Mouse (Mus musculus): ENCODE measurements around the gene Syt15.
A peak's percentile ranks its signal among the peaks of the same experiment; 100 is the strongest.

Syt15 gene

DNA sequence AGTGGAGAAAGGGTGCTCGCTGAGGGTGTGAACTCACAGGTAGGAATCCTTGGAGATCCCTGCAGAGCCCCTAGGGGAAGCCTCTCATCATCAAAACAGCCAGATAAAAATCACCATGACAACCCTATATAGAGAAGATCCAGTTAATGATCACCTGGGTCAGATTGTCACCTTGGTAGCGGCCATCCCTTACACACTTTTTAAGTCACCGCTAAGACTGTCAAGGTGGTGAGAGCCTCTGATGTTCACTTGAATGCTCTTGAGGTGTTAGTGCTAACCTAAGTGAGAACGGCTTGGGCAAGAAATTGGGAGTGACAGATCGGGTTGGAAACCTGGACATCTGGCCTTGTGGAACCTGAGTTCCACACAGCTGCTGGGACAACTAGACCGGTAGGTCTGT is at the start of gene Syt15:
Gene Syt15, plus strand, starts transcription at position 301 of the 400 bp plus-strand sequence.
- DNase-seq, result no peak

DNA sequence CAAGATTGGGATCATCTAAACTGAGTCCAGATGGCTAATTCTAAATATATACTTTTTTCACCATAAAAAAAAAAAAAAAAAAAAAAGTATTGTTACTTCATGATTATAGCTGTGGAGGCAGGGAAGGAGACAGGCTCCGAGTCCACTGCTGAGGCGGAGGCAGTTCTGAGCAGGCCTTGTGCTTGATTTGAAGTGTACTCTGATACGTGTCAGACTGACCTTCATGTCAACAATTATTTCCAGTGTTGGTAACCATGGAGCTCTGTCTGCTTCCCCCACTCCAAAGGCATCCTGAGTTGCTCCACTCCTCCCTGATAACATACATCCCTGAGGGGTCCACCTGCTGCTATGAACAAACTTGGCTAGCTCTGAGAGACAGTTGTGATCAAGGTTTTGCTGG is 48.3 kb upstream of the Syt15 start:
- DNase-seq, result no peak

DNA sequence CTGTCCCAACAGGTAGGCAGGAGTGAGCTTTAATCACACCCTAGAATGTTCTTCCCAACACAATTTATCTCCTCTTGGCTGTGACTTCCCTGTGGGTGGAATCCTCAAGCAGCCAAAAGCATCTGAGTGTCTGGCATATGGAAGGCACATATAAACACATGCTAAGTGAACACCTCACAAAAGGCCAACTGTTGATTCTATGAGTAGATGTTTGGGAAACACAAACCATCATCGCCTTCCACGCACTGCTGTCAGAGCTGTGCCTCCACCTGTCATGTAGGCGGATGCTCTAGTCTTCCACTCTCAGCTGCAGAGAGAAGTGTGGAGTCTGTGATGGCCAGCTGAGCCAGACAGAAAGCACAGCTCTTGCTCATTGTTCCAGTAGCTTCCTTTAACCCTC is 40.0 kb upstream of the Syt15 start:
- no peak for DNase-seq

DNA sequence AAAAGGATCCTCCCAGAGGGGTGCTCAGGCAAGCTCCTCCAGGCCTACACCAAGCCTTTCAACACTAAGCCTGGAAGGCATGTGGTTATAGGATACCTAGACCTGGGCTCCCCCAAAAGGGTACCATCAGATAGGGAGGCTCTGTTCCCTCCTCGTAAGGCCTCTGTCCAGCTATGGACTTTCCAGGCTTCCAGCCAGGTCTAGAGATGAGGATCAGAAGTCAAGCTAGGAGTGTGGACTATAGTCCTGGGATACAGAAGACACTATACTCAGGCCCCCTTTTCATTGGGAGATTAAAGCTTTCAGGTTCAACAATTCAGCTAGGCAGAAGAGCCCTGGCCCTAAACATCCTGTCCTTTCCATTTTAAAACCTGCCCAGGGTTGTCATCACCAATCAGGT is 36.3 kb upstream of the Syt15 start:
- DNase-seq, result no peak

DNA sequence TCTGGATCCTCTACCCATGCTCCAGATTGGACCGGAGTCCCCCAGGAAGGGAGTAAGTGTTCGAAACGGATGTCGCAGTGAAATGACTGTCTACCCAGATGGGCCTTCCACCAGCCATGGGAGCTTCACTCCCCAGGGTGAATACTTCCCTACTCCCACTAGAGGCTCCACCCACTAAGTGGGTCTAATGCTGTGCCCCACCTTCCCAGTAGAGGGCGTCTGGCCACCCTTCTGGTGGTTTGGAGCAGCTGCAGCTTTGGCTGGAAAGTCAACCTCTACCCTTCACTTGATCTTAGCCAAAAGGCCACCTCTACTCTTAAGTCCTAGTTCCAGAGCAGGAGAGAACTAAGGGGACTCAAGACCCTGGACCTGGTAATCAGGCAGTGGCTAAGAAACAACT is 30.8 kb upstream of the Syt15 start:
- DNase-seq, result peak; percentile 74

DNA sequence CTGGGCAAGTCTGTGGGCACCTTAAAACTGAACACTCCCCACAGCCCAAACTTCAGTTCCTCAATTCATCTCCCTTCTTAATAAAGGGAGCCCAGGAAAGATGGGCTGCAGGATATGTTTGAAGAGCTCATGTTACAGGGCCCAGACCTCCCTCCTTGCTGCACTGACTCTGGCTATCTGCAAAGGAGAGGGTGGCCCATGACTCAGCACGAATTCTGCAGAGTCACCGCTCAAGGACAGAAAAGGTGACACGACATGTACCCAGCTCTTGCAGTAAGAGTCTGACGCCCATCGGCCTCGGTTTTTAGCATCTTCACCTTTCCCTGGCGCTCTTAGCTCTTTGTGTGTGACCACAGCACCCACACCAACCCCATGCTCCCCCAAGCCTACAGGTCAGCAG is 29.0 kb upstream of the Syt15 start:
- DNase-seq, result no peak

DNA sequence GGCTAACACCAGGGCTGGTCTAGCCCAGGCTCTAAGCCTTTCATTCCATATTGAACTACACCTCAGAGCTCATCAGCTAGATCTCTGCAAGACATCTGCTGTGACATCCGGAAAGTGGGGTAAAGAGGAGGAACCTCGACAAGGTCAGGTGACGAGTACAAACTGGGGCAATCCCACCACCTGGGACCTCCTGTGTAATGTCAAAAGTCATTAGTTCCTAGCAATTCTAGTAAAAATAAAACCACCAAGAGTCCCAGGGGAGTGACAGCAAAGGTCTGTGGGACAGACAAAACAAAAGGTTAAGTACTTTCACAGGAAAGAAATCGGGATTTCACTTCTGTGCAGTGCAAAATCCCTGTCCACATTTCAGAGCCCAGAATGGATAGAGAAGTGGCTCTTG is 25.5 kb upstream of the Syt15 start:
- DNase-seq, result no peak

DNA sequence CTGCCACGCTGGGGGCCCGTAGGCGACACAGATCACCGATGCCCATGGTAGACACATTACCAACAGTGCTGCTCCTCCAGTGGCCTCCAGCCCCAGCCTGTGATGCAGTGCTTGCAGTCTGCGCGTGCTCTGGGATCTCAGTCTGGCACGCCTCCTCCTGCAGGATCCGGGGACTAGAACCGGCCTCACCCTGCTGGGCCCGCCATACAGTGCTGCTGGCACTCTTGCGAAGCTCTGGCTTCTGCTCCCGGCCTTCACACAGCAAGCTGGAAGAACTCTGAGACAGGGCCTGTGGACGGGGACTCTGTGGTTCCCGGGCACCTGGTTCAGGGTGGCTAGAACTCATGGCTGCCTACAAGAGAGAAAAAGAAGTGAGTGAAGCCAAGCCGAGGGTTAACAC is 23.9 kb upstream of the Syt15 start:
- no peak for DNase-seq

DNA sequence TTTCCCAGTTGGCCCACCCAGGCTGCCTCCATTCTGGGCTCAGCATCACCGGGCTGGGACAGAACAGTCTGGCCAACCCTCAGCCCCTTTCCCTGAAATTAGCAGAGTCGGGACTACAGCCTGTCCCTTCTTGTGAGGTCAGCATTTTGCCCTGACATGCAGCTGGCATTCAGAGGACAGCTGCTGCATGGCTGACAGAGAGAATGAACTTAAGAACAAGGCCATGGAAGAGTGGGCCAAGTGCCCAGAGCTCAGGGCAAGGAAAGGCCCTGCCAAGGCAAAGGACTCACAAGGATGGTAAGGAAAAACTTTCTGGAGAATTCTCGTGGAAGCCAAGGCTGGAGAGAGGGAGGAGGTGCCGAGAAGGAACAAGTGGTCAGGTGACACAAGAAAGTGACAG is 22.7 kb upstream of the Syt15 start:
- DNase-seq, result no peak

DNA sequence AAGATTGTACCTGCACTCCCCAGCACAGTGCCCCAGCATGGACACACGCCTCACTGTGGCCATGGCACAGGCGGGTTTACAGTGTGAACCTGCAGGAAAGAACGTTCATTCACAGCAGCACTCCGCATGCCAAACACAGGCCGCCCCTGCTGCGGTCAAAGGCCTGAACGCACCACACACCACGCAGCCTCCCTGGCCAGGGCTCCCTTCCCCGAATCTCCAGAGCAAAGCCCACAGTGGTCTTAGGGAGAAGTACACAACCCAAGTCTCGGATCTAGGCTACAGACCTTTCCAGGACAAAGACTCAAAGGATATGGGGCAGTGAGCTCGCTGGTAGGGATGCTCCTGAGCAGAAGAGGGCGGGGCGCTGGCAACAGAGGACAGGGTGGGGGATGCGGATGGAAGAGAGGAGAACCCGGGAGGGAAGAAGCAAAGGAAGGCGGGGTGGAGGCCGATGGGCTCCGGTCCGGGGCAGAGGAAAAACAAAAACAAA is 18.6 kb upstream of the Syt15 start:
- peak; percentile 62 for DNase-seq

DNA sequence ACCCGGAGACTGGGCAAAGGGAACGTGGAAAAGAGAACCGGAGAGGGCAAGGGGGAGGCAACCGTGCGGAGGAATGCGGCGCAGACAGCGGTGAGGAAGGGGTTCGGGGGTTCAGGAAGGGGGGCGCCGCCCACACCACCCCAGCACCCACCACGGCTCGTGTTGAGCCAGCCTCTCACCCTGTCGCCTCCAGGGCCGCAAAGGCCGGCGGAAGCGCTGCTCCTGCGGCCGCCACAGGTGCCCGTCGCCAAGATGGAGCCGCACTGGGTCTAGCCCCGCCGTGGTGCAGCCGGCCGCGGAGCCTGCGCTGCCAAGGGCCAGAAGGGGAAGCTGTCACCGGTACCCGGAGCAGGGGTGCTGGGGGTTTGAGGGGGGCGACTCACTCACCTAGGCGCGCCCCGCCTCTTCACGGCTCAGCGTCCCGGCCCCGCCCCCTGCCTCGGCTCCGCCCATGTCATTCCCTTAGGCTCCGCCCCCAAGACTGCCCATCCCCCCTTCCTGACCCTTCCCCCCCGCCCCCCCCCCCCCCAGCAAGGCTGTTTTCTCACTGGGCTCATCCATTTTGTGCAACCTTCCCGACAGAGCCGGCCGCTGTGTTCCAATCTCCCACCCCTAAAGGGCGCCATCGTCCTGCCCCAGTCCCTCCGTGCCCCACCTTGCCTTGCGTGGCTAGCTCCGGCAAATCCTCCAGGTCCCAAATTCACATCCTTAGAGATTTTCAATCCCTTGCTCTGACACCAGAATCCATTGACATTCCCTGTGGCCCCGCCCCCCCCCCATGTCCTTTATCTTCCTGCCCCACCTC is 18.0 kb upstream of the Syt15 start, which contains the start of gene Gprin2:
Gene Gprin2, minus strand, starts transcription at position 423 of the 805 bp plus-strand sequence.
- peak; percentile 70 for DNase-seq

DNA sequence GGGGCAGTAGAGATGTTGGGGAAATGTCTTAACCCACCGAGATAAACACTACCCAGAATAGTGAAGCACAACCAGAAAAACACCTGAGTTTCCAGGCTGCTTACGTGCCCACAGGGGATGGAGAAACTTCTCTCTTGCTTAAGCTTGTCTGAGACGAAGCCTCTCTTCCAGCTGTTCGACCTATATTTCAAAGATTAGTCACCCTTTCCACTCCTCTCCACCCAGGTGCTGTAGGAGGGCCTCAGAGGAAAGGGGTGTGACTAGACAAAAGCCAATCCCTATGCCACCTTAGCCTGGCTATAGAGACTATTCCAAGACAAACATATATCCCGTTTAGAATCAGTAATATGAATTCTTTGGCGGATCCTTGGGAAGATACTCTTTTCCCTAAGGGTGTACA is 11.4 kb upstream of the Syt15 start:
- DNase-seq, result no peak

DNA sequence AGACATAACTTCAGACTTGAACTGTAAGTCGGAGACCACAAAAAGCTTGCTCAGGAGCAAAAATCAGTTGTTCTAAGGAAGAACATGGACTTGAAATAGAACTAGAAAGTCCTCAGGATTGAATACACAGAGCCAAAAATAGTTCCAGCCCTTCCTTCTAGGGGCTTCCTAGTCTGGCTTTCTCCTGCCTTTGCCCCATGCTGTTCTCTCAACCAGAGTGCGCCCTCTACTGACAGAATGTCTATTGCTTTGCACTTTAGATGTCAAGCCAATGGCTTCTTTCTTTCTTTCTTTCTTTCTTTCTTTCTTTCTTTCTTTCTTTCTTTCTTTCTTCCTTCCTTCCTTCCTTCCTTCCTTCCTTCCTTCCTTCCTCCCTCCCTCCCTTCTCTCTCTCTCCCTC is 10.7 kb upstream of the Syt15 start:
- peak; percentile 73 for DNase-seq

DNA sequence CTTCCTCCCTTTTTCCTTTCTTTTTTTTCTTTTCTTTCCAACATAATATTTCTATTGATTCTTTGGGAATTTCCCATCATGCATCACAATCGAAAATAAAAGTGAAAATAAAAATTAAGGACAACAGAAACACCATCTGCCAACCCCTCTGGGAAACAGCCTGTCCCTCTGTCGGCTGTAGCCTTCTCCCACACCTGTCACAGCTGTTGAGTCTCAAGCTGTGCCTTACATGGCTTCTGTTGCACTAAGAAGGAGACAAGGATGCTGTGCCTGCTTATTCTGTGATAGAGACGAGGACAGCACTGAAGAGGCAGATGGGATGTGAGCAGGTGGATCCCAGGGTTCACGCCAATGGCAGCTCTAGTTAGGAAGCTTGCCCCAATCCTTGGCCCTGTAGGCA is 10.3 kb upstream of the Syt15 start:
- no peak for DNase-seq

DNA sequence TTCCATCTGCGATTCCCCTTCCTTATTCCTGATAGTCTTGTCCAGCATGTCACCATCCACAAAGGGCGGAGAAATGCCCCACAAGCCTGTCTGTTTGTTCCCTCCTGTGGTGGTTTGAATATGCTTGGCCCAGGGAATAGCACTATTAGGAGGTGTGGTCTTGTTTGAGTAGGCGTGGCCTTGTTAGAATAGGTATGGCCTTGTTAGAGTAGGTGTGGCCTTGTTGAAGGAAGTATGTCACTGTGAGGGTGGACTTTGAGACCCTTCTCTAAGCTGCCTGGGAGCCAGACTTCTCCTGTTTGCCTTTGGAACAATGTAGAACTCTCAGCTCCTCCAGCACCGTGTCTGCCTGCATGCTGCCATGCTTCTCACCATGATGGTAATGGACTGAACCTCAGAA is 9.5 kb upstream of the Syt15 start:
- no peak for DNase-seq

DNA sequence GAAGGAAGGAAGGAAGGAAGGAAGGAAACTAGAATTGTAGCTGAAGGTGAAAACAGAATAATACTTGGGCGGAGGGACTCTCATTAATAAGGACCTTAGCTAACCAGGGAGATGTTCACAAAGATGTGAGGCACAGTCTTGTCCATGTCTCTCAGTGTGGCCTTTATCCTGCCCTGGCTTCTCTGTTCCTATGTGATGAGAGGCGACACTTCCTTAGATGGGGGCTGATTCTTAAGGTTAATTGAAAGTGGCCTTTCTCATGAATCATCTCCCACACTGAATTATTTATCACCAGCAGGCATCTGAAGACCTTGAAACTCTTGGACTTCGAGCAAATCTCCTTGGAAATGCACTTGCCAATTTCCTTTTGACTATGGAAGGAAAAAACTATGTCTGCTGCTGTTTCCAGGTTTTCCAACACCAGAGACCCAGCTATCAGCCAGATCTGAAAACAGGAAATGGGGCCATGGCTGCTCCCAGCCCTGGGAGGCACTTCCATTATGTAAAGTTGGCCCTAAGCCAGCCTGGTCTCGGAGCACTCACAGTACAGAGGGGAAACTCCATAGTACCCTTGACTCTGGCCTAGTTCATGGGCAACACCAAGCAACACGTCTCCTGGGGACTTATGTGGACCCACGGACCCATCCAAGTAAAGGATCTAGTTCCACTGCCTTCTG is 3.8 kb upstream of the Syt15 start:
- peak; percentile 79 for DNase-seq

DNA sequence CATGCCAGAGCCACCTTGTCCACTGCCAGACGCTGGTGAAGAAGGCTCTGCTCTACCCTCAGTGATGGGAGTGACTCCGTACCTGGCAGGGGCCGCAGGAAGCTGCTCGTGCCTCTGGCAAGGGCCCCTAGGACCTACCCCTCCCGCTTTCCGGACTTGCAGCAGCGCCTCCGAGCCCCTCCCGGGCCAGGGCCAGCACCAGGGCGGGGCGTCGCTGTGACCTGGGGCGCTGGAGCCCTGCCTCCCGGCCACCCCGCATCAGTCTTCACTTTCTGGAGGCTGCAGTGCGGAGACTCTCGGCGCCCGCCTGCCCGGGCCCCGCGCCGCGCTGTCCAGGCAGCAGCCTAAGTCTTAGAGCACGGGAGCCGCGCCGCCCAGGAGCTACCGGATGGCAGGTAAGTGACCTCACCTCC is 397 bp downstream of the Syt15 start:
- DNase-seq, result peak; percentile 26

DNA sequence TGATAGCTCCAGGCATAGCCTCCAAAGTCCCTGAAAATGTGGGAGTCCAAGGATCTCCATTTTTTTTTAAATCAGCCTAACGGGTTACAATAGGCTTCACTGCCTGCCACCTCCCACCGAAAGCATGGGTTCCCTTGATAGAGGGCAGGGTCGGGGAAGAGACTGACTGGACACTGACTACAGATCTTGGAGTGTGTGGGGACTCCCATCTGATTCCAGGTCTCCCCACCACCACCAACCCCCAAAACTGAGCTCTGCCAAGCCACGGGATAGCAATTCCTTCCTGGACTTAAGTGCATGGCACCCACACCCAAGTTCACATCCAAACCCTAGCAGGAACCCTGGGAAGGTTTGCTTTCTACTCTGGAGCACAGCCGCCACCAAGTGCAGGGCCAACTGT is 1.0 kb downstream of the Syt15 start:
- DNase-seq, result no peak

DNA sequence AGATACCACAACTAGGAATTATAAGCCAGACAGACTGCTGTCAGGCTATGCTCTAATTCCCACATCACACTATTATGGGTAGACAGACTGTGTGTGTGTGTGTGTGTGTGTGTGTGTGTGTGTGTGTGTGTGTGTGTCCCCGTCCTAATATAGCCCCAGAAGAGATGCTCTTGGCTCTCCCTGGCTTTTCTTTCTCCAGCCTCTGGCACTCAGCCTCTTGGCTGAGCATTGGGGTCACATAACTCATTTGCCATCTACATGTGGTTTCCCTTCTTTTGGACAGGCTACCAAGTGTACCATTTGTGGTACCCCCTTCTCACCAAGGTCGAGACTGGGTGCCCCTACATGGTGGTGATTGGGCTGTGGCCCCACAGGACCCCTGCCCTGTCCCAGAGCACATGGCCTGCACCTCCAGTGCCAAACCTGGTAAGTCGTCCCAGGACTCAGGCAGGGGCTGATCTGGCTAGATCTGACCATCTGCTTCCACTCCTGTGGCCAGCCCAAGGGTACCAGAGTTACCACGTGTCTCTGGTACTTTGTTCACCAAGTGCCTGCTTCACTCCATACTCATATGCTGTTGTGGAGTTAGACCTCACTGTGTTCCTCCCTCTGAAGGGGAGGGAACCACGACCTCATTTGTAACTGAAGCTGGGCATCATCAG is 2.2 kb downstream of the Syt15 start:
- no peak for DNase-seq

DNA sequence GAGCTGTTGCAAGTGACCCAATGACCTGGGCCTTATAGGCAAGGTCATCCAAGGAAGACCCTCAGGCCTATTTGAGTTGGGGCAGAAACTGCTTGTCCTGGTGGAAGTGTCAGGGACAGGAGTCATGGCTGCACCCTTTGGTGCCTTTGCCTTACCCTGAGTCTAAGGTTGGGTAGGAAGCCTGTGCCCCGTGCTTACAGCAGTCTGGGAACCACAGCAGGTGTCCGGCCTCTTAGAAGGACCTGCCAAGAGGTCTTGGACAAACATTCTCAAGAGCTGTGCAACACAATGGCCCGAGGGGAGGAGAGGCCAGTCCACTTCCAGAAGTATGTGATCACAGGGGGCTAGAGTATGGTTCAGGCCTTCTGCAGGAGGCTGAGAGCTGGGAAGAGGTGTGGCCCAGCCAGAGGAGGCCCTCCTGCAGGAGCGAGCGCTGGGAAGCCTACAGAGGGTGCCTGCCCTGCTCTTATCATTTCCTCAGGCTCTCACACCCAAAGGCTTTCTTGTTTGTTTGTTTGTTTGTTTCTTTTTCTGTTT is 4.0 kb downstream of the Syt15 start:
- no peak for DNase-seq

DNA sequence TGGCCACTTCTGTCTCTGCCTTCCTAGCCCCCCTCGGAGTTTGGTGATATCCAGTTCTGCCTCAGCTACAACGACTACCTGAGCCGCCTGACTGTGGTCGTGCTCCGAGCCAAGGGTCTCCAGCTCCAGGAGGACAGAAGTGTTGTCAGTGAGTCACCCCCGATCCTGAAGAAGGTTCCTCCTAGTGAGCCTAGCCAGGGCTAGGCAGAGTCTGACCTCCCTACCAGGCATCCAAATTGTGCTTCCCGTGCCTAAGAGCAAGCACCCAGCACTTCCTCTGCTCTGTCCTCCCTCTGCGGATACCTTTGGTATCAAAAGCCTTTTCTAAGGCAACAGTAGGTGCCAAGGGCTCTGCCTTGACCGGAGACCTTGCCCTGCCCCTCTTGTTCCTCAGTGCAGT is 6.6 kb downstream of the Syt15 start:
- DNase-seq, result no peak

DNA sequence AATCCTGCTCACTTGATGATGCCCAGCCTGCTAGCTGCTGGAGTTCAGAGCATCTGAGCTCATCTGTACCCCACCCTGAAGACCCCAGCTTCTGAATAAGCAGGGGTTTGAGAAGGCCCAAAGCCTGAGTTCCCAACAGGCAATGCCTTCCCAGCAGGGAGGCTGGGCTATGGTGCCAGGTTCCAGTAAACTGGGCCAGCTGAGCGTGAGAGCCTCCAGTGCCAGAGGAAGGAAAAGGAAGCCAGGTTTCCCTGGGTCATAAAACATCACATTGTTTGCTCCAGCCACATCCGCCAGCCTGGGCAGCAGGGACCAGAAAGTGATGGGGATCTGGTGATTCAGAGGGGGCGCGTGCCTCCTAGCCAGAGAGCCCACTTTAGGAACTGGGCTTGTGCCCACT is 7.2 kb downstream of the Syt15 start:
- DNase-seq, result peak; percentile 25

DNA sequence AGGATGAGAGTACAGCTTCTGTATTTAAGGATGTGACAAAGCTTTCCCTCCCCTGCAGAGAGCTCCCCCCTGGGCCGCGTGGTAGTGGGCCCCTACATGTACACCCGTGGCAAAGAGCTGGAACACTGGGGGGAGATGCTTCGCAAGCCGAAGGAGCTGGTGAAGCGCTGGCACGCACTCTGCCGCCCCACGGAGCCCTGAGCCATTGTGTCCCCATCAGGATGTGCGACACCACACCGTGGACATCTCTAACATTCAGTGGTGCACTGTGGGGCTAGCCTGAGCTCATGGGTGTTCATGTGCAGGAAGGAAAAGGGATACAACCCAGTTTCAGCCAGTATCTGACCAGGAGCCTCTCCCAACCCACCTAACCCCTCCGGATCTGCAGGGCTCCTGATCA is 8.6 kb downstream of the Syt15 start:
- no peak for DNase-seq

All from kidney, postnatal 10 days (tissue).